In genomic region chr4:86933026-86933425, GRCm38 (mm10) we compare ENCODE assay signal across 16 mouse cellular contexts. TPM values are rescaled to one million over a fixed set of nuclear protein-coding genes. Genes with fewer than 3 reads are reported as not detected.
DNase-seq lines count a peak whose midpoint lies in the region; ATAC-seq and TF ChIP-seq lines count a peak whose summit lies in the region.
"Had no signal": no experiment of that assay in that cellular context is flagged by ENCODE, and none has a peak within 500 bp of the region (broad histone marks: within the 10 kb centered on the region; RNA-seq: fewer than 3 reads in every experiment).

No protein-coding gene starts in this region.

- intact Hi-C loops in left cerebral cortex, postnatal 4 days (cut with DNase I) = no loop called here

- TF ChIP-seq CTCF in layer of hippocampus, adult 2 months (conservative IDR thresholded peaks at IDR 0.05) = peak; percentile 62

- H3K27ac ChIP-seq in layer of hippocampus, adult 2 months = no peak overlapping the region
- H3K27ac ChIP-seq: embryonic facial prominence, embryonic 15.5 days; limb, embryonic 15.5 days had no signal

- H3K4me3 ChIP-seq in layer of hippocampus, adult 2 months = no peak overlapping the region
- H3K4me3 ChIP-seq: embryonic facial prominence, embryonic 15.5 days; limb, embryonic 15.5 days; megakaryocyte, embryonic 14.5 days had no signal

- ATAC-seq in cerebellum, adult (ENCODE audit: insufficient number of reproducible peaks, low FRiP score, low TSS enrichment) = no peak

- DNase-seq in cerebellum, adult 8-10 months = peak; percentile 5
- no peak for DNase-seq in layer of hippocampus, adult 2 months (ENCODE audit: low spot score in 2 of 2)
- DNase-seq in layer of hippocampus, adult 9-11 months = no peak
- DNase-seq in thymus, postnatal 0 days (ENCODE audit: low spot score) = peak; percentile 5
- no peak for DNase-seq in thymus, adult 18-20 months
- DNase-seq in thymus, postnatal 4 days = peak; percentile 45
- DNase-seq in left cerebral cortex, postnatal 4 days = no peak
- DNase-seq: cerebellum, postnatal 36 days; heart, adult 18-20 months; heart, postnatal 4 days; kidney, adult 18-20 months; spleen, adult 18-20 months had no signal

RNA-seq across cellular contexts. Expression of gene Acer2, which starts 58.8 kb away (rescaled TPM):
- 1 to 10 TPM; 5.1 TPM for total RNA-seq in layer of hippocampus, adult 2 months (2021)
- 3.9 and 4.3 TPM in 2 replicates for polyA plus RNA-seq in thymus, postnatal 0 days (2015; fragmentation: Nextera tagmentation; extraction: Ambion mirVana)
- total RNA-seq in left cerebral cortex, postnatal 4 days (2021) = 1 to 10 TPM; 3.5 to 3.9 TPM

Comparison
In these comparisons a context has a peak if more than half of its experiments do, and no peak if none do; other contexts are left out.
1. DNase-seq: peak in cerebellum, adult 8-10 months (single experiment), thymus, postnatal 0 days (single experiment) and thymus, postnatal 4 days (single experiment); none in layer of hippocampus, adult 2 months (0 of 2), layer of hippocampus, adult 9-11 months (single experiment), thymus, adult 18-20 months (0 of 2) and left cerebral cortex, postnatal 4 days (single experiment).